Mouse (Mus musculus) cerebellum, adult 2 months (tissue): ENCODE measurements at regions not wholly inside any gene's neighbourhood (a gene's known extent, or its start where the extent isn't known, plus 50 kb on each side); places are given as distances from the start of the nearest gene placed in this dataset.

Experiments
- CTCF ChIP-seq: fragments of 200-500 bp; IDR thresholded peaks from 2 replicates; pipeline ENCODE4 v1.5.1; 2011; ENCODE audit warnings: low read depth, mild to moderate bottlenecking, control low read depth, low read length, moderate library complexity, borderline replicate concordance; ENCODE audit not compliant: insufficient read depth
- POLR2A ChIP-seq: fragments of 200-500 bp; IDR thresholded peaks from 2 replicates; pipeline ENCODE4 v1.6.1; 2011; ENCODE audit warnings: low read length, control low read depth, borderline replicate concordance; ENCODE audit not compliant: insufficient read depth

DNA sequence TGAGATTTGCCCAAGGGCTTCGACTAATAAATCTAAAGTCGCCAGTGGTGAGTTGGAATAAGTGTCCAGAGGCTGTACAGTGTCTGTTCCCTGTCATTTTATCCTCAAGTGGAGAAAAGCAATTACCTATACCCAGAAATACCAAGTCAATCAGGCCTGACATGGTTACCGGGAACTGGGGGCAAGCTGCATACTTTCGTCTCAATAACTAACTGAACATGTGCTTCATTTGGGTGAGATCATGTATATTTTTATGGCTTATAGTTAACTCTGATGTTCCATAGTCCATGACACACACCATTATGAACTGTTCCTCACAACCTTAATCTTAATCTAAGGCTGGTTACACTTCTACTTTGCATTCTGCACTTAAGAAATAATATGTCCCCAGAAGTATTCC is 462.4 kb upstream of the Cited2 start:
- no peak for TF ChIP-seq POLR2A
- TF ChIP-seq CTCF: no peak
